Mouse (Mus musculus) kidney, adult 2 months (tissue): ENCODE measurements at regions not wholly inside any gene's neighbourhood (a gene's known extent, or its start where the extent isn't known, plus 50 kb on each side); places are given as distances from the start of the nearest gene placed in this dataset.

Experiments used
- DNase-seq: peaks from one replicate; pipeline ENCODE4 v3.0.0; 2021
- H3K27ac ChIP-seq: fragments of 200-500 bp; 2 replicates; pipeline ENCODE4 v1.5.1; 2012; ENCODE audit warnings: low read depth, low read length, control low read depth, inconsistent platforms; ENCODE audit not compliant: insufficient read depth
- H3K27me3 ChIP-seq: fragments of 200-500 bp; replicated peaks from 2 replicates; pipeline ENCODE4 v1.6.1; 2012; ENCODE audit warnings: mild to moderate bottlenecking, moderate library complexity, low read length, inconsistent platforms; ENCODE audit not compliant: control insufficient read depth, insufficient read depth
- H3K36me3 ChIP-seq: fragments of 200-500 bp; 2 replicates; pipeline ENCODE4 v1.6.1; 2012; ENCODE audit warnings: mild to moderate bottlenecking, moderate library complexity, low read length, inconsistent platforms; ENCODE audit not compliant: control insufficient read depth, insufficient read depth
- H3K4me1 ChIP-seq: fragments of 200-500 bp; 2 replicates; pipeline ENCODE4 v1.6.1; 2011; ENCODE audit warnings: low read length; ENCODE audit not compliant: control insufficient read depth, insufficient read depth
- H3K4me3 ChIP-seq: fragments of 200-500 bp; 2 replicates; pipeline ENCODE4 v1.5.1; 2011; ENCODE audit warnings: mild to moderate bottlenecking, low read depth, low read length, control low read depth; ENCODE audit not compliant: insufficient read depth
- CTCF ChIP-seq: fragments of 200-500 bp; conservative IDR thresholded peaks from 2 replicates; pipeline ENCODE4 v1.5.1; 2011; ENCODE audit warnings: low read depth, mild to moderate bottlenecking, control low read depth, low read length, moderate library complexity, mixed read lengths; ENCODE audit not compliant: insufficient read depth, insufficient read length
- POLR2A ChIP-seq: fragments of 200-500 bp; IDR thresholded peaks from one replicate; pipeline ENCODE4 v1.6.1; 2011; ENCODE audit warnings: low read depth, low read length, control low read depth
- WGBS: fragments of 180-500 bp; shearing (Covaris S2); methylation state at CpG from one replicate; pipeline ENCODE4 v1.1.7; 2018; 5-methylcytosine and 5-hydroxymethylcytosine counted together

DNA sequence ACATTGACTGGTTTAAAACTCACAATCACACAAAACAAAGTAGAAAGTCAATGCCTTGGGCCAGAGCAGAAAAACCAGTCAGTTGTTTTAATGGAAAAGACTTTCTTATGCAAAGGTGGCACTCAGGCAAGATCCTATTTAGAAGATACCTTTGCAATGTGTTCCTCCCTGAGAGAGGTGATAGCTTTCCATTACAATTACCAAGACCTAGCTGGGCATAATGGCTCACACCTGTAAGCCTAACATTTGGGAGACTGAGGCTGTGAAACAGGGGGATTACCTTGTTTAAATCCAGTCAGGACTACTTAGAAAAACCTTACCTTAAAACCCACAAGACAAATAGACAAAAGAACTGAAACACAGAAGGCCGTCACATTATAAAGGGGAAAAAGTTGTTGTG is 57.9 kb upstream of the Nabp1 start:
- H3K36me3 ChIP-seq: no peaks in the 10 kb centered on the region
- H3K4me3 ChIP-seq: no peak overlapping the region
- no peaks in the 10 kb centered on the region for H3K4me1 ChIP-seq
- TF ChIP-seq POLR2A: no peak
- no peak for TF ChIP-seq CTCF
- no peak overlapping the region for H3K27ac ChIP-seq
- DNase-seq: no peak
- H3K27me3 ChIP-seq: no peaks in the 10 kb centered on the region
- WGBS: 100% methylated on average over 1 of the region's 1 CpGs

DNA sequence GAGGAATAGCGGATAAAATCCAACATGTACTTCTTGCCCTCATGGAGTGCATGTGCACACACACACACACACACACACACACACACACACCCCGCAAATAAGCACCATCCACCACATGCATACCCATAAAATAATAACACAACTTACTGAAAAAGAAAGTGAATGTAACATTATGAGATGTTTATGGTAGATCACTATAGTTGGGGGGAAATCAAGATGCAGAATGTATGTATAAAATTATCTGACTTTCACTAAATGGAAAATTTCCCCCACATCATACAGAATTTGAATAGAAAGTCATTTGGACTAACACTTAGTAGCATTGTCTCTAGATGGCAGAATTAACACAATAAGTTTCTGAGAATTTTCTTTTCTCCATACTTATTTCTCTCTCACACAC is 57.2 kb upstream of the Nabp1 start:
- H3K4me3 ChIP-seq: no peak overlapping the region
- WGBS: 98% methylated on average over 2 of the region's 2 CpGs
- H3K4me1 ChIP-seq: peaks cover 1% of the 10 kb centered on the region
- no peak overlapping the region for H3K27ac ChIP-seq
- TF ChIP-seq CTCF (no peak), POLR2A (no peak)
- H3K36me3 ChIP-seq: no peaks in the 10 kb centered on the region
- H3K27me3 ChIP-seq: no peaks in the 10 kb centered on the region
- DNase-seq: no peak

DNA sequence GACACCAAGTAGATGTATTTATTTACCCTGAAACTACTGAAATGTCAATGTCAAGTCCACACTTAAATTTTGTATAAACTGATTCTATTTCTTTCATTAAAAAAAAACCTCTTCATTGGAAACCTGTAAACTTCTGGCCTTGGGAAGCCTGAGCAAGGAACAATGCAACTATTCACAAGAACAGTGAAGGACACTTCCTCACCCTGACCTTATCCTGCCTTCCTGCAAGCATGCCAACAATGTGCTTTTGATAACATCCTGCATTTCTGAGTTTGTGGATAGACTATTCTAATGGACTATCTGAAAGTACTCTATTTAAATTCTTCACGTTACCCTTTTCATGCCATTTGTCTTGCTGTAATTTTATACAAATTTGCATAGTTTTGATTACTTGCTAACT is 53.1 kb upstream of the Nabp1 start:
- WGBS: 54% methylated on average over 1 of the region's 1 CpGs

DNA sequence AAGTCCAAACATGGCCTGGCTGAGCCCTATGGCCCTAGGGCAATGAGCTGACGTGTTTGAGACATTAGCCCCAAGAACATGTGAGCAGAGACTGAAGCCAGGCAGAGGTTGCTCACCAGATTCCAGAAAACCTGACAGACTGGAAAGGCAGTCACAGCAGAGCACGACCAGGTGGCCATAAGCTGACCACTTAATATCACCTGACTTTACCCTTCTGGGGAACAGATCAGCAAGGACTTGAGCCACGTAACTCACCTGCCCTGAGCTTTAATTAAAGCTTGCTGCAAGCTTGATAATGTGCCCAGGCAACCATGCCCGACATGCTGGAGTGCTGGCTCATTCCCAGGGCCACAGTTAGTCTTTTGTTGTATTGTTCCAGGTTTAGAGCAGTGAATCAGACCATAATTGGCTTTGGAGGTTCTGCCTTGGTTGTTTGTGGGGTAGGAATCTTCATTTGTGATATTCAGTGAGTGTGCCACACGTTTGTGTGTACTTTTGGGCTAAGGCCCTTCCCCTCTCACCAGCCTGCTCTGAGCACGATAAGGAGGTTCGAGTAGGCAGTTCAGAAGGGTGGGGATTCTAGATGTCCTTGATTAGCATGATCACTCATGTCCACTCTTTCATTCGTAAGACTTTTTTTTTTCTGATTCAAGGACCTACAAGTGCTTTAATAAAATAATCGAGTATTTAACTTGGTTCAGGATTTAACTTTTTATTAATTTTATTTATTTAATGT is 52.1 kb upstream of the Nabp1 start:
- peak overlapping the region; percentile 67 for H3K27ac ChIP-seq
- peaks cover 25% of the 10 kb centered on the region for H3K4me1 ChIP-seq
- 54% methylated on average over 9 of the region's 9 CpGs for WGBS
- no peaks in the 10 kb centered on the region for H3K36me3 ChIP-seq
- TF ChIP-seq CTCF (no peak), POLR2A (no peak)
- DNase-seq: peak; percentile 86
- H3K27me3 ChIP-seq: no peaks in the 10 kb centered on the region
- no peak overlapping the region for H3K4me3 ChIP-seq

More for the DNA sequence above, 53.1 kb upstream of the Nabp1 start:
- no peak for DNase-seq
- Histone ChIP-seq H3K27ac (no peak overlapping the region), H3K27me3 (no peaks in the 10 kb centered on the region), H3K4me1 (peaks cover 25% of the 10 kb centered on the region), H3K36me3 (no peaks in the 10 kb centered on the region), H3K4me3 (no peak overlapping the region)
- TF ChIP-seq POLR2A (no peak), CTCF (no peak)

DNA sequence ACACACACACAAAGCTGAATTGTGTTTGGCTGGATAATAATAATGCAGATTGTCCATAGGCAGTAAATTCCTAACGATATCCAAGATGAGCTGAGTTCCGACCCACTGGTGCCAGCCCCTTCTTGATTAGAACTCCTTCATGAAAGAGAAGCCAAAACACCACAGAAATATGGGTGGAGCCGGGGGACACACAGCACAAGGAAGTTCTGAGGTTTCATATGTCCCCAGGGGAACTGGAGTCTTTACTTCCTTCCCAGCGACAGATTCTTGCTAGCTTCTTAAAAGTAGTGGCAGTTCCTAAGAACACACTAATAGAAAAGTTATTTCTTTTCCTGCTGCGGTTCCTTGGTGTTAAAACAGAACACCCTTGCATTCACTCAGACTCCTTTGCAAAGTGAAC is 51.4 kb upstream of the Nabp1 start:
- H3K27ac ChIP-seq: peak overlapping the region; percentile 67
- H3K27me3 ChIP-seq: no peaks in the 10 kb centered on the region
- H3K36me3 ChIP-seq: no peaks in the 10 kb centered on the region
- 38% methylated on average over 5 of the region's 5 CpGs for WGBS
- peak; percentile 55 for DNase-seq
- TF ChIP-seq CTCF (no peak), POLR2A (no peak)
- H3K4me3 ChIP-seq: no peak overlapping the region
- peaks cover 25% of the 10 kb centered on the region for H3K4me1 ChIP-seq

DNA sequence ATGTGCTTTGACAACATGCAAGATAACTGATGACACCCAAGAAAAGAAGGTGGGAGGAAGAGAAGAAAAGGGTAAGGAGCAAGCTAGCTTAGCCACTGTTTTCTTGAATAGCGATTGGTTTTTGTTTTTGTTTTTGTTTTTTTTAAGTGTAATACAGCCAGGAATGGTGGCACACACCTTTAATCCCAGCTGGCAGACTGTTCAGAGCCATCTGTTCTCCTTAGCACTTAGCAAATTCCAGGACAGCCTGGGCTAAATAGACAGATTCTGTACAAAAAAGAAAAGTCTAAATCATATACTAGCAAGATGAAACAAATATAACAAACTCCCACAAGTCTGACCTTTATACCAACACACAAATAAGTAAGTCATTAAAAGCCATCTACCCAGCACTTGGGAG is 50.4 kb upstream of the Nabp1 start:
- peak overlapping the region; percentile 22; the same call in 1 of the 2 replicates for H3K27ac ChIP-seq

More for the DNA sequence above, 50.4 kb upstream of the Nabp1 start:
- no peak for DNase-seq
- Histone ChIP-seq H3K36me3 (no peaks in the 10 kb centered on the region), H3K4me3 (no peak overlapping the region), H3K4me1 (peaks cover 25% of the 10 kb centered on the region), H3K27me3 (no peaks in the 10 kb centered on the region)
- TF ChIP-seq POLR2A: no peak
- TF ChIP-seq CTCF: no peak
- WGBS: 70% methylated on average over 1 of the region's 1 CpGs
